Mouse (Mus musculus): ENCODE data around the gene Lsm3. TPM values are rescaled to one million over a fixed set of nuclear protein-coding genes. Genes with fewer than 3 reads are reported as not detected.

Gene Lsm3
- polyA plus RNA-seq, 1 experiment from 2014 or later: 84.4 TPM

DNA sequence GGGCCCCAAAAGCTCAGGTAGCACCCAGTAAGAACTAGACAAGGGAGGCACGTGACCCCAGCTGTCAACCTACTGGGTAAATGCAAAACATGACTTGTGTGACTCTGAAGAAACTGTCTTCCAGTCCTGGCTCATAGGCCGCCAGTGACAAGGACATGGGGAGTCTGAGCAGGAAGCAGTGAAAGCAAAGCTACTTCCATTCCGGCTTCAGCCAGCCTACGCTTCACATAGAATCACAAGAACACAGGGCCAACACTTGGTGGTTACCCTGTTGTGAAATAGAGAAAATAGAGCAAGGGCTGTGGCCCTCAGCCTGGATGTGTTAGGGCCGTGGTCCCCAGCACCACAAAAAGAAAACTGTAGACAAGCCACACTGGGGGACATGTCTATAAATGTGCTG lies 7.1 kb downstream of the Lsm3 start:
- no peaks in the 10 kb centered on the region for H3K9me3 ChIP-seq (replicated peaks; ENCODE audit: control insufficient read depth, low read length)
- no peak overlapping the region for H3K4me3 ChIP-seq (ENCODE audit: low read depth, low read length)
- H3K27ac ChIP-seq (ENCODE audit: low read length): no peak overlapping the region
- peaks cover 28% of the 10 kb centered on the region for H3K36me3 ChIP-seq (ENCODE audit: control insufficient read depth, insufficient read depth)
- 78% methylated on average over 5 of the region's 5 CpGs for WGBS (ENCODE audit: insufficient replicate concordance)
- no peak for ATAC-seq (ENCODE audit: low read depth)
- H3K4me1 ChIP-seq (ENCODE audit: control insufficient read depth, low read depth, low read length): no peaks in the 10 kb centered on the region
- no peak overlapping the region for H3K9ac ChIP-seq (ENCODE audit: low read depth, low read length)
- no peak overlapping the region for H3K4me2 ChIP-seq (ENCODE audit: low read depth, low read length)
- no peaks in the 10 kb centered on the region for H3K27me3 ChIP-seq (ENCODE audit: control insufficient read depth, insufficient read depth, low read depth, low read length)

DNA sequence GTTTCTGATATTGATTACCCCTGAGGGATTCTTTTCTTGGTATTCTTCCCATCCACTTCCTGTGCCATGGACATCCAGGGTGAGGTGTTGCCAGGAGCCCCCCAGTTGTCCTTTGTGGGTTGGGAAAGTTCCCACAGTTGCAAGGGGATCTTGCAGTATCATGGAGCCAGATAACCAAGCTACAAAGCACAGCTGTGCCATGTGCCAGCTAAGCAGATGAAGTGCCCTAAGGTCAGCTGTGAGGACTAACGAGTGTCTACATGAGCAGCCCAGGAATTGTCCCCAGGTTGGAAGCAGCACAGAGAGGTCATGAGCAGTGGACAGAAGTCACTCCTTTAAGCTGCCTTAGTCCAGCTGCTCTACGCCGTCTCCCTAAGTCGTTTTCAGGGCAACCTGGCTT lies 9.8 kb downstream of the Lsm3 start:
- H3K9ac ChIP-seq (ENCODE audit: low read depth, low read length): no peak overlapping the region
- no peak overlapping the region for H3K4me2 ChIP-seq (ENCODE audit: low read depth, low read length)
- H3K4me3 ChIP-seq (ENCODE audit: low read depth, low read length): no peak overlapping the region
- H3K27me3 ChIP-seq (ENCODE audit: control insufficient read depth, insufficient read depth, low read depth, low read length): no peaks in the 10 kb centered on the region
- ATAC-seq (ENCODE audit: low read depth): no peak
- no peaks in the 10 kb centered on the region for H3K9me3 ChIP-seq (replicated peaks; ENCODE audit: control insufficient read depth, low read length)
- H3K27ac ChIP-seq (ENCODE audit: low read length): no peak overlapping the region
- 74% methylated on average over 4 of the region's 4 CpGs for WGBS (ENCODE audit: insufficient replicate concordance)
- H3K36me3 ChIP-seq (ENCODE audit: control insufficient read depth, insufficient read depth): peaks cover 17% of the 10 kb centered on the region; the same call in 1 of the 2 replicates
- no peaks in the 10 kb centered on the region for H3K4me1 ChIP-seq (ENCODE audit: control insufficient read depth, low read depth, low read length)

DNA sequence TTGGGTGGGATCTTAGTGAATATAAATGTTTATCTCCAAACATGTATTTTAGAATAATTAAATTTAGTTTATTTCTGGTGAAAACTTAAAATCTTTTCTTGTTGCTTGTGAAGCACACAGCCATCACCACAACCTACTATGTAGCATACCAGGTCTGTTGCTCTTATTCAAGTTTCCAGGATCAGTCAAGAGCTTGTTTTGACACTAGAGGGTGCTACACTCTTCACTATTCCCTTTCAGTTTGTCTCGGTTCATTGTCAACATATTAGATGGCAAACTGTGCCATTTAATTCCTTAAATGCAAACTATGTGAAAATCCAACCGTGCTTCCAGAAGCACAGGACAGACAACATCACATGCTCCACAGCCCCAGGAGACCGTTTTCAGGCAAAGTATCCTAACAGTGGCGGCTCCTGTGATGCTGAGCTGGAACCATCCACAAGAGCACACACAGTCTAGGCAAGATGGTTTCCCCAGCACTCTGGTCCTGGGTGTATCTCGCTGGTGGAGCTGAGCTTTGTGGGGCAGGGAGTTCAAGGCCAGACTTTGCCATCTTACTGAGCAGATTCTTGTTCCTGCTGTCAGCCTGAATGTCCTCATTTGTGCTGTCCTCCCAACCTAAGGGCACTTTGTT lies 11.6 kb downstream of the Lsm3 start:
- H3K4me2 ChIP-seq (ENCODE audit: low read depth, low read length): no peak overlapping the region
- no peak overlapping the region for H3K9ac ChIP-seq (ENCODE audit: low read depth, low read length)
- H3K27me3 ChIP-seq (ENCODE audit: control insufficient read depth, insufficient read depth, low read depth, low read length): no peaks in the 10 kb centered on the region
- 51% methylated on average over 5 of the region's 5 CpGs for WGBS (ENCODE audit: insufficient replicate concordance)
- peaks cover under 1% of the 10 kb centered on the region; the same call in 1 of the 2 replicates for H3K36me3 ChIP-seq (ENCODE audit: control insufficient read depth, insufficient read depth)
- no peak overlapping the region for H3K4me3 ChIP-seq (ENCODE audit: low read depth, low read length)
- H3K9me3 ChIP-seq (replicated peaks; ENCODE audit: control insufficient read depth, low read length): no peaks in the 10 kb centered on the region
- no peak overlapping the region for H3K27ac ChIP-seq (ENCODE audit: low read length)
- no peak for ATAC-seq (ENCODE audit: low read depth)
- H3K4me1 ChIP-seq (ENCODE audit: control insufficient read depth, low read depth, low read length): no peaks in the 10 kb centered on the region

DNA sequence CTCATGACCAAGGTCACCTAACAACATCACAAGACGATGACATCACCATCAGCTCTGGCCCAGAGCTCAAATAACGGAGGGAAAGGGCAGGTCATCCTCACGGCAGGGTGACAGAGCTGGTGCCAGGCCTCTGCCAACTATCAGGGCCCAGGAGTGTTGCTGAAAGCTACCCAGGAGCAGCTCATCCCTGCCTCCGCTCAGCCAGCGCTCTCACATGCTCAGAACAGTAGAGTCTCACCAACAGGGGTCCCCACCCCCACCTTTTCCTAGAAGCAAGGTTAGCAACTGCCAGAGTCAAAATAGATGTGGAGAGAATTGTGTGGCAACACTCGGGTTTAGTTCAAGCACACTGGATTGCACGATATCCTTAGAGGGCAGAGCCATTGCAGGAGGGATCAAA lies 12.5 kb downstream of the Lsm3 start:
- no peak overlapping the region for H3K4me2 ChIP-seq (ENCODE audit: low read depth, low read length)
- H3K4me1 ChIP-seq (ENCODE audit: control insufficient read depth, low read depth, low read length): no peaks in the 10 kb centered on the region
- 75% methylated on average over 7 of the region's 7 CpGs for WGBS (ENCODE audit: insufficient replicate concordance)

DNA sequence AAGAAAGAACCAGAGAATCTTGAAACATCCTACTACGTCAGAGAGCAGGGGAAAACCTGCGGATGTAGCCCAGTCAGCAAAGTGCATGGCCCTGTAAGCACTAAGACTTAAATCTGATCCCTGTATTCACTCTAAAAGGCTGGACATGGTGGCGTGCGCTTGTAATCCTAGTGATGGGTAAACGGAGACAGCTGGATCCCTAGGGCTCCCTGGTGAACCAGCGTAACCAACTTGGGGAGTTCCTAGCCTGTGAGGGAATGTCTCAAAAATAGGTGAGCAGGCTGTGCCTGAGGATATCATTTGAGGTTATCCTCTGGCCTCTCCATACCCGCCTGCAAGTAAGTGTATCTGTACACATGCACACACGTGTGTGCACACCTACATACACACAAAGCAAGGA lies 14.9 kb downstream of the Lsm3 start:
- ATAC-seq (ENCODE audit: low read depth): no peak
- Histone ChIP-seq H3K9ac (ENCODE audit: low read depth, low read length) (no peak overlapping the region), H3K36me3 (ENCODE audit: control insufficient read depth, insufficient read depth) (no peaks in the 10 kb centered on the region), H3K4me1 (ENCODE audit: control insufficient read depth, low read depth, low read length) (no peaks in the 10 kb centered on the region), H3K9me3 (replicated peaks; ENCODE audit: control insufficient read depth, low read length) (no peaks in the 10 kb centered on the region), H3K27me3 (ENCODE audit: control insufficient read depth, insufficient read depth, low read depth, low read length) (no peaks in the 10 kb centered on the region), H3K27ac (ENCODE audit: low read length) (no peak overlapping the region), H3K4me2 (ENCODE audit: low read depth, low read length) (no peak overlapping the region), H3K4me3 (ENCODE audit: low read depth, low read length) (no peak overlapping the region)
- 74% methylated on average over 8 of the region's 8 CpGs for WGBS (ENCODE audit: insufficient replicate concordance)

More for the DNA sequence above, 12.5 kb downstream of the Lsm3 start:
- ATAC-seq (ENCODE audit: low read depth): no peak
- Histone ChIP-seq H3K27ac (ENCODE audit: low read length) (no peak overlapping the region), H3K27me3 (ENCODE audit: control insufficient read depth, insufficient read depth, low read depth, low read length) (no peaks in the 10 kb centered on the region), H3K4me3 (ENCODE audit: low read depth, low read length) (no peak overlapping the region), H3K36me3 (ENCODE audit: control insufficient read depth, insufficient read depth) (no peaks in the 10 kb centered on the region), H3K9ac (ENCODE audit: low read depth, low read length) (no peak overlapping the region), H3K9me3 (replicated peaks; ENCODE audit: control insufficient read depth, low read length) (no peaks in the 10 kb centered on the region)

DNA sequence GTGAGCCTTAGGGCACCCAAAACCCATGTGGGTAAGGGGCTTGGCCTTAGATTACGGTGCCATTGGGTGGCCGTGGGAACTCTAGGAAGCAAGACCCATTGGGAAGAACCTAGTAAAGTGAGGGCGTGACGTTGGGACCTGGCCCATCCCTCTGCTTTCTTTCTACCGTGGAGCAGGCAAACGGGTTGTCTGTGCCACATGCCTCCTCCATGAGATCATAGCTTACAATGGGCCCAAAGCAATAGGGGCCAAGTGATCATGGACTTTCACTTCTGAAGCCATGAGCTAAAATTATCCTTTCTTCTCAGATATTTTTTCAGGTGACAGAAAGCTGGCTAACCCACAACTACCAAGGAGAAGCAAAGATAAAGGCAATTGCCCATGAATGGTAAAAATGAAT lies 15.5 kb downstream of the Lsm3 start:
- no peak overlapping the region for H3K9ac ChIP-seq (ENCODE audit: low read depth, low read length)
- ATAC-seq (ENCODE audit: low read depth): no peak
- H3K9me3 ChIP-seq (replicated peaks; ENCODE audit: control insufficient read depth, low read length): no peaks in the 10 kb centered on the region
- no peak overlapping the region for H3K4me2 ChIP-seq (ENCODE audit: low read depth, low read length)
- 63% methylated on average over 6 of the region's 6 CpGs for WGBS (ENCODE audit: insufficient replicate concordance)
- H3K4me3 ChIP-seq (ENCODE audit: low read depth, low read length): no peak overlapping the region
- H3K36me3 ChIP-seq (ENCODE audit: control insufficient read depth, insufficient read depth): no peaks in the 10 kb centered on the region
- H3K27me3 ChIP-seq (ENCODE audit: control insufficient read depth, insufficient read depth, low read depth, low read length): no peaks in the 10 kb centered on the region
- no peak overlapping the region for H3K27ac ChIP-seq (ENCODE audit: low read length)
- no peaks in the 10 kb centered on the region for H3K4me1 ChIP-seq (ENCODE audit: control insufficient read depth, low read depth, low read length)

DNA sequence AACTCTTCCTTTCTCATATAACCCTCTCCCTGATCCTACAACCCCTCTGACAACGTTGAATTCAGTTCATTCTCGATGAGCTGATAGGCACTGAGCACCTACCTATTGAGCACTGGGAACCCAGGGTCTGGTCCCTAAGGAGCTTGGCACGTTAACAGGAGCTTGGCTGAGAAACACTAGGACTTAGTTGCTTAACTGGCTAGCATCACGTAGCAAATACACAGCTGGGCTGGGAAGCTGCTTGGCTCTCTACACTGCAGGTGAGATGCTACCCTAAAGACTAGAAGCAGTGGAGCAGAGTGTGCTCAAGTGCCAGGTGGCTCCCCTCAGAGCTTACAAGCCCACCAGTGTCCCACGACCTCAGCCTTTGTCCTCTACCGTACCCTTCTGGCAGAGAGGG lies 16.9 kb downstream of the Lsm3 start:
- 64% methylated on average over 6 of the region's 6 CpGs for WGBS (ENCODE audit: insufficient replicate concordance)
- ATAC-seq (ENCODE audit: low read depth): no peak
- Histone ChIP-seq H3K4me1 (ENCODE audit: control insufficient read depth, low read depth, low read length) (no peaks in the 10 kb centered on the region), H3K27me3 (ENCODE audit: control insufficient read depth, insufficient read depth, low read depth, low read length) (no peaks in the 10 kb centered on the region), H3K27ac (ENCODE audit: low read length) (no peak overlapping the region), H3K9me3 (replicated peaks; ENCODE audit: control insufficient read depth, low read length) (no peaks in the 10 kb centered on the region), H3K36me3 (ENCODE audit: control insufficient read depth, insufficient read depth) (no peaks in the 10 kb centered on the region), H3K9ac (ENCODE audit: low read depth, low read length) (no peak overlapping the region), H3K4me2 (ENCODE audit: low read depth, low read length) (no peak overlapping the region), H3K4me3 (ENCODE audit: low read depth, low read length) (no peak overlapping the region)

DNA sequence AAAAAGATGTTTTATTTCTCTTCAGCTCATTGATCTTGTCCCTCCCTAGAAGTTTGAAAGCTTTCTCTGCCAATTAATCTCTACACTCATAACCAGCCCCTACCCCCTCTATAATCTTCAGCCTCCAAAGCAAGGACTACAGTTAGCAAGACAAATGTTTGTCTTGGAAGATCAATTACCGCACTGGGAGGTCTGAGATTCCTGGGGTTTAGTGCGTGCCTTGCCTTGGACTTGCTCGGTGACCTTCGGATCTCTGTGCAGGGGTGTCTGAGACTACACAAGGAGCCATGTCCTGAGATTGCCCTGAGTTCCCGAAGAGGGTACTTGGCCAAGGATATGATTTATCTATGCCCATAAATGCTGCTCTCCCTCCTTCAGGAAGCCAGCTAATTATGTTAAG lies 17.6 kb downstream of the Lsm3 start:
- H3K9ac ChIP-seq (ENCODE audit: low read depth, low read length): no peak overlapping the region
- no peaks in the 10 kb centered on the region for H3K36me3 ChIP-seq (ENCODE audit: control insufficient read depth, insufficient read depth)
- ATAC-seq (ENCODE audit: low read depth): no peak
- H3K4me2 ChIP-seq (ENCODE audit: low read depth, low read length): no peak overlapping the region
- WGBS (ENCODE audit: insufficient replicate concordance): 46% methylated on average over 5 of the region's 5 CpGs
- H3K27me3 ChIP-seq (ENCODE audit: control insufficient read depth, insufficient read depth, low read depth, low read length): no peaks in the 10 kb centered on the region
- no peaks in the 10 kb centered on the region for H3K4me1 ChIP-seq (ENCODE audit: control insufficient read depth, low read depth, low read length)
- no peak overlapping the region for H3K4me3 ChIP-seq (ENCODE audit: low read depth, low read length)
- H3K27ac ChIP-seq (ENCODE audit: low read length): no peak overlapping the region
- no peaks in the 10 kb centered on the region for H3K9me3 ChIP-seq (replicated peaks; ENCODE audit: control insufficient read depth, low read length)

DNA sequence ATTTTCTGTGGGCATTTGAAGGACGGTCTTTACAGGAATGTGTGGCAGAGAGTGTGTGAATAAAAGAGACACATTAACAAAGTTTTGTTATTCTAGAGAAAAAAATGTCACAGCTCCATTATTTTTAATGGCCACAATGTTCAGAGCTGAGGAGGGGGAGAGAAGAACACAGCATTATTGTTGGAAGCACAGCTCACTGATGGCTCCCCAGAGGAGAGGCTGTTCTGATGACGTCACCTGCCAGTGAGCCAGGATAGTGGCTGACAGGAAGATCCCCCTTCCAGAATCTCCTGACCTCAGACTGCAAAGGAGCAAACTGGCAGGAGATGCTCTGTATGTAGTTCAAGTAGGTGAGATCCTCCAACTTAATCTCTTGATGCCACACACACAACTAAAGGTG lies 18.0 kb downstream of the Lsm3 start:
- Histone ChIP-seq H3K9ac (ENCODE audit: low read depth, low read length) (no peak overlapping the region), H3K4me3 (ENCODE audit: low read depth, low read length) (no peak overlapping the region), H3K4me1 (ENCODE audit: control insufficient read depth, low read depth, low read length) (no peaks in the 10 kb centered on the region), H3K27me3 (ENCODE audit: control insufficient read depth, insufficient read depth, low read depth, low read length) (no peaks in the 10 kb centered on the region), H3K4me2 (ENCODE audit: low read depth, low read length) (no peak overlapping the region), H3K36me3 (ENCODE audit: control insufficient read depth, insufficient read depth) (no peaks in the 10 kb centered on the region), H3K27ac (ENCODE audit: low read length) (no peak overlapping the region), H3K9me3 (replicated peaks; ENCODE audit: control insufficient read depth, low read length) (no peaks in the 10 kb centered on the region)
- ATAC-seq (ENCODE audit: low read depth): no peak
- WGBS (ENCODE audit: insufficient replicate concordance): 35% methylated on average over 2 of the region's 2 CpGs

Measured in liver, embryonic 16.5 days (tissue).